ENCODE assay signal across 9 mouse cellular contexts in the genomic region with DNA sequence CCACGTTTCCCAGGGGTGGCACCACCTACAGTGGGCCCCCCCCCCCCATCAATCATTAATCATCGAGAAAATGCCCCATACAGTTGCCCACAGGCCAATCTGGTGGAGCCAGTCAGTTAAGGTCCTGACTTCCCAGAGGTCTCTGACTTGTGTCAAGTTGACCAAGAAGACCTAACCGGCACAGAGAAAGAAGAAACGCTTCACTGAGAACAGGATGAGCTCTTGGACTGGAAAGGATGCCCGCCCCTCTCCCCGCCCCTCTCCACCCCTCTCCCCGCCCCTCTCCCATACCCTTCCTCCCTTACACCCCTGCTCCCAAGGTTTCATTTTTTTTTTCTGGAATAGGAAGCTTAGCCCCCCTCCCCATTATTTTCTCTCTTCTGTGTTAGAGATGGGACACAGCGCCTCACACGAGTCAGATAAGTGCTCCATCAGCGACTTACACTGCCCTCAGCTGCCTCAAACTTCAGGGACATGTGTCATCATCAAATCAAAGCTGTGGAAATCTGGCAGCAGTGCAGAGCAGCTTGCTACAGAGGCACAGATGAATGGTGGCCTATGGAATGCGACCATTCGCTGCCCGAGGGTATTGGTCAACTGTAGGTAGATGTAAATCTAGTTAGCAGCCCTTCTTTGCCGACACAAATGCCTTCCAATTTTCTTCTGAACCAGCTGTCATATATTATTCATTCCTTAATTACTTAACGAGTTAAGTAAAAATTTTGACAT. TPM values are rescaled to one million over a fixed set of nuclear protein-coding genes. Genes with fewer than 3 reads are reported as not detected.
A peak's percentile ranks its signal among the peaks of the same experiment; 100 is the strongest.
DNase-seq lines count a peak whose midpoint lies in the region; ATAC-seq and TF ChIP-seq lines count a peak whose summit lies in the region.
"Had no signal": no experiment of that assay in that cellular context is flagged by ENCODE, and none has a peak within 500 bp of the region (broad histone marks: within the 10 kb centered on the region; RNA-seq: fewer than 3 reads in every experiment).

No protein-coding gene starts in this region.

- ATAC-seq in intestine, embryonic 14.5 days (replicated peaks; ENCODE audit: low FRiP score, low TSS enrichment, low read depth), result no peak
- no peak for ATAC-seq in intestine, postnatal 0 days
- ATAC-seq in stomach, embryonic 15.5 days (ENCODE audit: insufficient read depth, low FRiP score, low read depth), result no peak
- no peak for ATAC-seq in stomach, postnatal 0 days (ENCODE audit: low FRiP score, low TSS enrichment)
- ATAC-seq in cerebellum, adult (ENCODE audit: insufficient number of reproducible peaks, low FRiP score, low TSS enrichment), result no peak
- ATAC-seq: Patski had no signal

- TF ChIP-seq CTCF in intestine, postnatal 0 days (IDR thresholded peaks at IDR 0.05; ENCODE audit: low read depth), result no peak
- no peak for TF ChIP-seq CTCF in stomach, postnatal 0 days (IDR thresholded peaks at IDR 0.05; ENCODE audit: low read depth)

- H3K4me3 ChIP-seq in intestine, embryonic 14.5 days (ENCODE audit: low read depth, low read length), result no peak overlapping the region
- H3K4me3 ChIP-seq in intestine, postnatal 0 days (ENCODE audit: low read depth, low read length), result no peak overlapping the region
- no peak overlapping the region for H3K4me3 ChIP-seq in stomach, embryonic 15.5 days (replicated peaks)
- H3K4me3 ChIP-seq in stomach, postnatal 0 days (ENCODE audit: low read depth, low read length), result no peak overlapping the region

- no peak overlapping the region for H3K27ac ChIP-seq in intestine, embryonic 14.5 days (ENCODE audit: low read depth)
- no peak overlapping the region for H3K27ac ChIP-seq in intestine, postnatal 0 days (ENCODE audit: low read depth, low read length)
- no peak overlapping the region for H3K27ac ChIP-seq in stomach, embryonic 15.5 days
- no peak overlapping the region for H3K27ac ChIP-seq in stomach, postnatal 0 days (replicated peaks)

- peaks cover 16% of the 10 kb centered on the region; the same call in 1 of the 2 replicates for H3K4me1 ChIP-seq in intestine, embryonic 14.5 days (replicated peaks; ENCODE audit: control insufficient read depth, insufficient read depth, low read length)
- H3K4me1 ChIP-seq in intestine, postnatal 0 days (replicated peaks; ENCODE audit: control insufficient read depth, insufficient read depth, low read length), result no peaks in the 10 kb centered on the region
- H3K4me1 ChIP-seq in stomach, embryonic 15.5 days, result peaks cover 17% of the 10 kb centered on the region; the same call in 1 of the 2 replicates
- 0 out of 2 replicates have a peak, but pooled peaks cover 2% of the 10 kb centered on the region for H3K4me1 ChIP-seq in stomach, postnatal 0 days (replicated peaks; ENCODE audit: control insufficient read depth, insufficient read depth)

- no peaks in the 10 kb centered on the region for H3K9me3 ChIP-seq in intestine, embryonic 14.5 days (ENCODE audit: control insufficient read depth, low read length)
- no peaks in the 10 kb centered on the region for H3K9me3 ChIP-seq in intestine, postnatal 0 days (ENCODE audit: control insufficient read depth)
- H3K9me3 ChIP-seq in stomach, embryonic 15.5 days, result no peaks in the 10 kb centered on the region
- no peaks in the 10 kb centered on the region for H3K9me3 ChIP-seq in stomach, postnatal 0 days (ENCODE audit: control insufficient read depth, low read length)

- no peaks in the 10 kb centered on the region for H3K27me3 ChIP-seq in intestine, embryonic 14.5 days (replicated peaks; ENCODE audit: control insufficient read depth, insufficient read depth, low read length)
- no peaks in the 10 kb centered on the region for H3K27me3 ChIP-seq in intestine, postnatal 0 days (replicated peaks; ENCODE audit: control insufficient read depth, insufficient read depth, low read length)
- H3K27me3 ChIP-seq in stomach, embryonic 15.5 days (replicated peaks), result no peaks in the 10 kb centered on the region
- no peaks in the 10 kb centered on the region for H3K27me3 ChIP-seq in stomach, postnatal 0 days (ENCODE audit: control insufficient read depth, insufficient read depth, low read length)
- H3K27me3 ChIP-seq: Patski had no signal

- DNase-seq in intestine, embryonic 14.5 days (ENCODE audit: low spot score), result no peak
- DNase-seq in stomach, postnatal 0 days (ENCODE audit: low spot score), result no peak
- peak; percentile 91 for DNase-seq in fat pad, adult 2 months (ENCODE audit: extremely low read depth, low read depth, low spot score)
- DNase-seq in cerebellum, postnatal 14 days, result no peak
- DNase-seq: thymus, postnatal 25 days had no signal

- no peaks in the 10 kb centered on the region for H3K36me3 ChIP-seq in intestine, embryonic 14.5 days (ENCODE audit: control insufficient read depth, insufficient read depth, low read length)
- no peaks in the 10 kb centered on the region for H3K36me3 ChIP-seq in intestine, postnatal 0 days (ENCODE audit: control insufficient read depth, insufficient read depth)
- no peaks in the 10 kb centered on the region for H3K36me3 ChIP-seq in stomach, embryonic 15.5 days
- H3K36me3 ChIP-seq in stomach, postnatal 0 days (ENCODE audit: control insufficient read depth, insufficient read depth, low read length), result no peaks in the 10 kb centered on the region

- peak overlapping the region; percentile 20; the same call in 1 of the 2 replicates for H3K4me2 ChIP-seq in intestine, embryonic 14.5 days (ENCODE audit: low read length)
- H3K4me2 ChIP-seq in intestine, postnatal 0 days (replicated peaks; ENCODE audit: low read depth), result no peak overlapping the region; the same call in 1 of the 2 replicates
- H3K4me2 ChIP-seq in stomach, embryonic 15.5 days, result peak overlapping the region; percentile 27
- no peak overlapping the region for H3K4me2 ChIP-seq in stomach, postnatal 0 days (replicated peaks; ENCODE audit: low read depth)

- 41% methylated on average over 14 of the region's 15 CpGs for WGBS in intestine, embryonic 14.5 days
- 45% methylated on average over 15 of the region's 15 CpGs for WGBS in intestine, postnatal 0 days
- 41% methylated on average over 15 of the region's 15 CpGs for WGBS in stomach, embryonic 15.5 days
- 36% methylated on average over 15 of the region's 15 CpGs for WGBS in stomach, postnatal 0 days

- TF ChIP-seq EP300 in stomach, postnatal 0 days (optimal IDR thresholded peaks at IDR 0.05), result no peak

- no peak overlapping the region for H3K9ac ChIP-seq in intestine, embryonic 14.5 days (ENCODE audit: low read length)
- no peak overlapping the region for H3K9ac ChIP-seq in intestine, postnatal 0 days (ENCODE audit: low read depth, low read length)
- no peak overlapping the region for H3K9ac ChIP-seq in stomach, embryonic 15.5 days
- no peak overlapping the region; the same call in 1 of the 2 replicates for H3K9ac ChIP-seq in stomach, postnatal 0 days (ENCODE audit: low read length)

RNA-seq across cellular contexts. Expression of a gene that starts 34.0 kb away (rescaled TPM):
- polyA plus RNA-seq in intestine, embryonic 14.5 days (2014; fragmentation: Nextera tagmentation; extraction: Ambion mirVana), result 10.3 and 10.6 TPM in 2 replicates
- polyA plus RNA-seq in intestine, postnatal 0 days (2015; fragmentation: Nextera tagmentation; extraction: Ambion mirVana), result 25.5 and 26.4 TPM in 2 replicates
- 11.6 and 12.5 TPM in 2 replicates for polyA plus RNA-seq in stomach, embryonic 15.5 days (2015; fragmentation: Nextera tagmentation; extraction: Ambion mirVana)
- 17.6 and 20.8 TPM in 2 replicates for polyA plus RNA-seq in stomach, postnatal 0 days (2015; fragmentation: Nextera tagmentation; extraction: Ambion mirVana)

RNA-seq across cellular contexts. Expression of a gene that starts 51.5 kb away (rescaled TPM):
- polyA plus RNA-seq in intestine, embryonic 14.5 days (2014; fragmentation: Nextera tagmentation; extraction: Ambion mirVana), result 8.0 and 10.1 TPM in 2 replicates
- polyA plus RNA-seq in intestine, postnatal 0 days (2015; fragmentation: Nextera tagmentation; extraction: Ambion mirVana), result 6.2 and 6.7 TPM in 2 replicates
- polyA plus RNA-seq in stomach, embryonic 15.5 days (2015; fragmentation: Nextera tagmentation; extraction: Ambion mirVana), result 12.5 and 13.5 TPM in 2 replicates
- 6.2 TPM in 2 replicates for polyA plus RNA-seq in stomach, postnatal 0 days (2015; fragmentation: Nextera tagmentation; extraction: Ambion mirVana)

Comparison
In these comparisons a context has a peak if more than half of its experiments do, and no peak if none do; other contexts are left out.
1. H3K4me2 ChIP-seq: peak in intestine, embryonic 14.5 days (single experiment) and stomach, embryonic 15.5 days (single experiment); none in intestine, postnatal 0 days (single experiment) and stomach, postnatal 0 days (single experiment).